Mouse (Mus musculus): ENCODE results near the gene Sox14. TPM values are rescaled to one million over a fixed set of nuclear protein-coding genes. Genes with fewer than 3 reads are reported as not detected.

The Sox14 gene
- polyA plus RNA-seq (2015; fragmentation: Nextera tagmentation; extraction: Ambion mirVana): 1.6 and 1.7 TPM in 2 replicates

DNA sequence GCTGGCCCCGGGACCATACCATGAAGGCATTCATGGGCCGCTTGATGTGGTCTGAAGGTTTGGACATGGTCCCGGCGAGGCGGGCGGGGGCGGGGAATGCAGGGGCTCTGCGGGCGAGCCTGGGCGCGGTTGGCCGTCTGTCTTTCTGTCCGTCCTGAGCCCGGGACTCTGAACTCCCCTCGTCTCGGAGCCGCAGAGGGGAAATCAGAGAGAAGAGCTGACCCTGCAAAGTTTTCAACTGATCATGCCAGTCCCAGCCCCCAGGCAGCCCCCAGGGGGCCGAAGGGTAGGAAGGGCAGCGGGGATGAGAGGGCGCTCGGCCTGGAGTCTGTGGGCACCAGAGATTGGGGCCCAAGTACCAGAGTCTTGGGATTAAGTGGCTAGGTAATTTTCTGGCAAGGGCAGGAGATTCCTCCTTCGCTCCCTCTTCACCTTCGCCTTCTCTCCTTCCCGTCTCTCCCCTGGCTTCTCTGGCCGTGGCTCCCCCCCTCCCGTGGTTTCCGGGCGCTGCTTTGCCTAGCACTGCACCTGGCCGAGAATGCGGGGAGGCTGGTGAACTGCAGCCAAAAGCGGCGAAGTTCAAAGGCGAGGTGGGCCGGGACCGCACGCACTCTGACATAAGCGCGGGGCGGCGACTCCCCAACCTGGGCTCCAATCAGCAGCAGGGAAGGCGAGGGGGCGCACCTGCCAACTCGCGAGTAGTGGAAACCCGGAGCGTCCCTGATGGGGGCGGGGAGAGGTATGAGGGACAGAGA, at the start of gene Sox14:
TSS of gene Sox14 (minus strand) at position 553 of the 755 bp plus-strand sequence.
- Histone ChIP-seq H3K9me3 (no peaks in the 10 kb centered on the region), H3K4me3 (peak within 1 kb of the TSS; percentile 34), H3K27me3 (peaks cover 99% of the 10 kb centered on the region), H3K4me1 (peaks cover 36% of the 10 kb centered on the region), H3K36me3 (no peaks in the 10 kb centered on the region), H3K9ac (no peak within 1 kb of the TSS), H3K27ac (no peak within 1 kb of the TSS), H3K4me2 (peak within 1 kb of the TSS; percentile 55)
- 0 out of 2 replicates have a peak, but pooled peaks have one; percentile 45 for ATAC-seq (ENCODE audit: insufficient number of reproducible peaks, insufficient read depth, low FRiP score, low TSS enrichment, low read depth)
- WGBS: under 1% methylated on average over 47 of the region's 47 CpGs

DNA sequence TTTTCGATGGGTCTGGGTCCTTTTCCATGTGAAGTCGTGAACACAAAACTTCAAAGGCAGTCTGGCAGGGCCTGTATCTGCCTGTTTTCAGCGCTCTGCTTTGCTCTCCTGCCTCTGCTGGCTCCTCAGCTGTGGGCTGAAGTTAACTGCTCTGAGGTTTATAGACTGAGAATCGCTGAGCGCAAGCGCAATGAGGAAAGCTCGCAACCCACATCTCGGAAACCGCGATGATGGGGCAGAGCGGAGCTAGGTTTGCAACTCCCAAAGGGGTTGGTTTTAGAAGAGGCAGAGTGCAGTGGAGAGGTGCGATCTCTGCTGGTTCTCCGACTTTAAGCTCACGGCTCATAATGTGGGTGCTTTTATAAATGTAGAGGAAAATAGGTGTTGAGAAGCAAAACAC, 3.3 kb upstream of the Sox14 start:
- Histone ChIP-seq H3K4me2 (0 out of 2 replicates have a peak overlapping the region, but pooled peaks have one; percentile 20), H3K27me3 (peaks cover 83% of the 10 kb centered on the region), H3K27ac (no peak overlapping the region), H3K36me3 (no peaks in the 10 kb centered on the region), H3K9me3 (no peaks in the 10 kb centered on the region), H3K9ac (no peak overlapping the region), H3K4me3 (no peak overlapping the region), H3K4me1 (peaks cover 26% of the 10 kb centered on the region)
- ATAC-seq (ENCODE audit: insufficient number of reproducible peaks, insufficient read depth, low FRiP score, low TSS enrichment, low read depth): no peak
- 3% methylated on average over 14 of the region's 14 CpGs for WGBS

DNA sequence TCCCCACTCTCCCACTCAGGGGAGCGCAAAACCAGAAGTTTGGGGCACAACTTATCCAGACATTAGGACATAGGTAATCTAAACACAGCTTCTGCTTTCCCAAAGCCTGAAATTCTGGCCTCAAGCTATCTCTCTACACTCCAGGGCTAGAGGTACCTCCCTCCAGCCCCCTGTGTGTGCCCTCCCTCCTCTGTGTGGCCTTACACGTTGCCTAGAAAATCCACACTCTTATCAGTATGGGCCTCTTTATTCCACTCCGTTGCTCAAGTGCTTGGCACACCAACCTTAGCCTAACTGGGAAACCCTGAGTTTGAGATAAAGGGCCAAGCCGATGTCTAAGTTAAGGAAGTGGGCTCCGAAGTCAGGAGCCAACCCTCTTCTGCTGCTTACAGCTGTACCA, 2.6 kb upstream of the Sox14 start:
- Histone ChIP-seq H3K9ac (no peak overlapping the region), H3K36me3 (no peaks in the 10 kb centered on the region), H3K4me3 (no peak overlapping the region), H3K27ac (no peak overlapping the region), H3K9me3 (no peaks in the 10 kb centered on the region), H3K4me2 (no peak overlapping the region), H3K27me3 (peaks cover 89% of the 10 kb centered on the region), H3K4me1 (peaks cover 26% of the 10 kb centered on the region)
- no peak for ATAC-seq (ENCODE audit: insufficient number of reproducible peaks, insufficient read depth, low FRiP score, low TSS enrichment, low read depth)
- WGBS: 14% methylated on average over 5 of the region's 5 CpGs

DNA sequence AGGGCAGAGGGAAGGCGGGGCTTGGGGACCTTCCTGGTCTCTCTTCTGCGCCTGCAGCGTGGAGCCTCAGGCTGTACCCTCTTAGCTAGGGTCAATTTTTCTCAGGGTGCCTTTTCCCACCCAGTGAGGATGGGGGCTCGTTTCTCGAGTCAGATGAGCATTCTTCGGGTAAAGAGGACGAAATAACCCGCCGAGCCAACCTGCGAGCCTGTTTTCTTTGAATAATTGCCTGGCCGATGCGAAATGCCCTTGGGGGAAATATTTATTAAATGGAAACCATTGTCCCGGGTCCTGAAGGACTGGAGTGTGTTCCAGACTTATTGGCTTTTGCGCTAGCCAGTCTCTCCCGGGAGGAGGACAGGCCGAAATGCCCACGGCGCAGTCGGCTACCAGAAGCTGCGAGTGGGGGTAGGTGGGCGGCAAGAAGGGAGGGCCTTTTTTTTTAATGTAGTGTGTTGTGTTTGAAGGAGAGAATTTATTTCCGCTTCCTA, 1.1 kb upstream of the Sox14 start:
- Histone ChIP-seq H3K4me1 (peaks cover 26% of the 10 kb centered on the region), H3K27ac (no peak overlapping the region), H3K27me3 (peaks cover 98% of the 10 kb centered on the region), H3K36me3 (no peaks in the 10 kb centered on the region), H3K4me2 (peak overlapping the region; percentile 55; the same call in 1 of the 2 replicates), H3K9me3 (no peaks in the 10 kb centered on the region), H3K9ac (no peak overlapping the region), H3K4me3 (peak overlapping the region; percentile 2; the same call in 1 of the 2 replicates)
- ATAC-seq (ENCODE audit: insufficient number of reproducible peaks, insufficient read depth, low FRiP score, low TSS enrichment, low read depth): no peak
- 2% methylated on average over 22 of the region's 22 CpGs for WGBS

DNA sequence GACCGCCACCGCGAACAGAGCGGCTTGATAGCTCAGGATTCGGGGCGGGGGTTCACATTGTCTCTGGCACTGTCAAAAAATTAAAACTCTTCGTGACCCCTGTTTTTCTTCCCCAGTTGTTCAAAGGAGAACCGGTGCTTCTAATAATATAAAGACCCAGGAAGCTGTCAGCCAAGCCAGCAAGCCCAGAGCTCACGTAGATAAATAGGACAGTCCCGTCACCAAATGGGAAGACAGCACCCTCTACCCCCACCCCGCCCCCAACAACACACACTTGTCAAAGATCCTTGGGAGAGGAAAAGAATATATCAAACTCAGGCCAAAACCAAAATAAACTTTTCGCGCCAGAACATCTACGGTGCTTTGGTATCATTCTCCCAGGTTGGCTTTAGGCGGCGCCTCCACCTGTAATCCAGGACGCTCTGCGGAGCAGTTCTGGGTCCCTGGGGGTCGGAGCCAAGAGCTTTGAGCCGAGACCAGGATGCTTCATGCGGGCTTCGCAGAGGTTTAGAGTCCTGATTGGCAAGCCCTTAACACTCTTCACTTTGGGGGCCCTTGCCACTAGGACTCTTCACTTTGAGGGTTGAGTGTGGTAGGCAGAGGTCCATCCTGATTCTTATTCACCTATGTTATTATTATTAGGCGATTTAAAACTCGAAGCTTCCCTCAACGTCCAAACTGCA, 544 bp upstream of the Sox14 start:
- Histone ChIP-seq H3K27me3 (peaks cover 98% of the 10 kb centered on the region), H3K9me3 (no peaks in the 10 kb centered on the region), H3K27ac (no peak overlapping the region), H3K9ac (no peak overlapping the region), H3K4me2 (peak overlapping the region; percentile 55), H3K4me1 (peaks cover 32% of the 10 kb centered on the region), H3K36me3 (no peaks in the 10 kb centered on the region), H3K4me3 (peak overlapping the region; percentile 34)
- 1% methylated on average over 25 of the region's 25 CpGs for WGBS
- ATAC-seq (ENCODE audit: insufficient number of reproducible peaks, insufficient read depth, low FRiP score, low TSS enrichment, low read depth): no peak

DNA sequence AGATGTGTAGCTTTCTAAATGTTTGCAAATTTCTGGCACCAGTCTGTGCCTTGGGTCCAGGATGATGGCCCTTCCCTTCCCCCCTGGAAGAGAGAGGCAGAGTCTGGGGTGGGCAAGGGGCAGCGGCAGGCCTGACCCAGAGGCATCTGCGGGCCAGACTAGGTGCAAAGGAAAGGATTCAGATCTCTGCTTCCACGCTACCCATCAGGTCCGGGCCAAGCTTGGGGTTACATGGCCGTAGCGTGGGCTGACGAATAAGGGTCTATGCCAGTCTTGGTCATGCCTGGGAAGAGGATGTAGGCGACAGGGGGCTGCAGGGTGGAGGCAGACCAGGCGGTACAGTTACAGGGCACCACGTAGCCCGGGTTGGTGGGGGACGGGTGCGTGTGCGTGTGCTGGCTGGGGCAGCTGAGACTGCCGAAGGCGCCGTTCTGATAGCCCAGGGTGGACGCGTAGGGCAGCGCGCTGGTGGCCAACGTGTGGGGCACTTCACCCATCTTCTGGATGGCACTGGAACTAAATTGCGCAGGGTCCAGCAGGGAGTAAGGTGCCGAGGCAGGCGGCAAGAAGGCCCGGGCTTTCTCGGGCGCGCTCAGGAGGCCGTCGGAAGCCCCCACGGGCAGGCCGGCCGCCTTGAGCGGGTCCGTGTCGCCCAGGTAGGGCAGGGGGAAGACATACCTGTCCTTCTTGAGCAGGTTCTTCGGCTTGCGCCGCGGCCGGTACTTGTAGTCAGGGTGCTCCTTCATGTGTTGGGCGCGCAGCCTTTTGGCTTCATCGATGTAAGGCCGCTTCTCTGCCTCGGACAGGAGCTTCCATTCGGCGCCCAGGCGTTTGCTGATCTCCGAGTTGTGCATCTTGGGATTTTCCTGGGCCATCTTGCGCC, 994 bp downstream of the Sox14 start:
- Histone ChIP-seq H3K27ac (no peak overlapping the region), H3K4me1 (peaks cover 43% of the 10 kb centered on the region), H3K4me3 (peak overlapping the region; percentile 34)

DNA sequence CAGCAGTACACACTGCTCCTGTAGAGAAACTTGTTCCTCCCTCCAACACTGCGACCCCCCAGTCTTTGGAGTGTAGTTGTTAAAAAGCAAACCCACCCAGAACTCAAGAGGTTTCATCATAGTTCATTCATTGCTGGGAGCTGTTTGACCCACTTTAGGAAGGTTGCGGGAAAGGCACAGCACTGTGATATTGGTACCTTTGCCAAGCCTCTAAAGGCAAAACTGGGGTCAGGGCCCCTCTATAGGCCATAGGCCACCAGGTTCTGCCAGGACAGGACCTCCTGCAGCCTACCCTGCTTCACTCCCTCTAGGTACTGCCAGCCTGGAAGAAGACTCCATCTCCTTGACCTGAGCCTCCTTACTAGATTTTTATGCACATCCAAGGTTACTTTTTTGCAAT, 2.2 kb downstream of the Sox14 start:
- Histone ChIP-seq H3K27ac (no peak overlapping the region), H3K9me3 (no peaks in the 10 kb centered on the region), H3K9ac (no peak overlapping the region), H3K27me3 (peaks cover 99% of the 10 kb centered on the region), H3K4me1 (peaks cover 52% of the 10 kb centered on the region), H3K36me3 (no peaks in the 10 kb centered on the region), H3K4me3 (no peak overlapping the region), H3K4me2 (no peak overlapping the region)
- WGBS: 7% methylated on average over 2 of the region's 2 CpGs
- no peak for ATAC-seq (ENCODE audit: insufficient number of reproducible peaks, insufficient read depth, low FRiP score, low TSS enrichment, low read depth)

More for the DNA sequence above, 994 bp downstream of the Sox14 start:
- Histone ChIP-seq H3K4me2 (peak overlapping the region; percentile 55), H3K9me3 (no peaks in the 10 kb centered on the region), H3K9ac (no peak overlapping the region), H3K27me3 (peaks cover 99% of the 10 kb centered on the region), H3K36me3 (no peaks in the 10 kb centered on the region)
- ATAC-seq (ENCODE audit: insufficient number of reproducible peaks, insufficient read depth, low FRiP score, low TSS enrichment, low read depth): no peak
- 1% methylated on average over 52 of the region's 52 CpGs for WGBS

DNA sequence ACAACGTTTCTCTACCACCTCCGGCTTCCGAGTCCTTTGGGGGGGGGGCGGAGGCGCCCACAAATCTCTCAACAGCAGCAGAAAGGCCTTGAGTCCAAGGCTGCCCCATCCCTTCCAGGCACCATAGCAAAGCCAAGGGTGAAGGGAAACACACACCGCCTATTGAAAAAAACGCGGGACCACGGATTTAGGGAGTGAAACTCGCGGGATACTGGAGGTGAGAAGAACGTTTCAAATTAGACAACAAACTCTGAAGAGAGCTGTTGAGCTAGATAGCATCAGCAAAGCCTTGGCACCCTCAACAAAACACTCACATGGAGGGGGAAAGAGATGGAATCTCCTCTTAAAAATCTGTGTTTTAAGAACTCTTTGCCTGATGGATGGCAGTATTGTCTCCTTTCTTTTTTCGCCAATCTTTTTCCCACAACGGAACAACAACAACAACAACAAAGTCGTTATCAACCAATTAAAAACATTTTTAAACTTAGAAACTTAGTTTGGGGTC, 2.8 kb downstream of the Sox14 start:
- no peak overlapping the region for H3K27ac ChIP-seq
- no peak for ATAC-seq (ENCODE audit: insufficient number of reproducible peaks, insufficient read depth, low FRiP score, low TSS enrichment, low read depth)

DNA sequence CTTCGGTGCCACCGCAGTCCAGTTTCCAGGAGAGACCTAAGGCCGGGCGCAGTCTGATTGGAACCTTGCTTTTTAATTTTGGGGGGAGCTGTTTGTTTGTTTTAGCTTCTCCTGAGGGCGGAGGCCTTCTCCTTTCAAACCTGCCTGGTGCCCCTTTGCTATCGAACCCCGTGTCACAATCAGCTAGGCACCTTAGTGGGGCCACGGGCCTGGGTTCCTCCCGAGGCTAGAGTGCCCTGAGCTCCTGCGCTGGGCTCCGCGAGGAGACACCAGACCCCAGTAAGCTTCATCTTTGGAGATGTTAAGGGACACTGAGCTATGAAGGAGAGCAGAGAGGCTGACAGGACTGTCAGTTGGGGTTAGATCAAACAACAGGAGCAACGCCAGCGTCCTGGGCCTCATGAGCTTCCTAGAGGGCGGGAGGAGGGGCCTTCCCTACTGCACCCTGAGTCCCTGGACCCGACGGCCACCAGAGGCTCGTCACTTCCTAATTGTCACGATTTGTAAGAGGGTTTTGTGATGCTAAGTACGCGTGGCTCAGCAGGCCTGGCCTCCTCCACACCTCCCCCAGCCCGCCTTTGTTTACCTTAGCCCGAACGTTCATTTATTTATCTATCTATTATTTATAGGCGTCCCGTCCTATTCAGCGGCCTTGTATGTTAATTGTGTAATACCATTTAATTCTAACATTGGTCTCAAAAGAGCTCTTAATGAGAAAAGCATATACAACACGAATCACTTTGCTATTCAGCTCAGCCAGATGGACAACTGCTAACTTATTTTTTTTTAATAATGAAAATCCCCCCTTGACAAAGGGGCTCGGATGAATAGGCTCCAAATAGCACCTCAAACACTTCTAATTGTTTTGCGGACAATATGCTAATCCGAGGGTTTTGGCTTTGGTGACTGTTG, 3.5 kb downstream of the Sox14 start:
- no peaks in the 10 kb centered on the region for H3K9me3 ChIP-seq
- no peaks in the 10 kb centered on the region for H3K36me3 ChIP-seq
- no peak for ATAC-seq (ENCODE audit: insufficient number of reproducible peaks, insufficient read depth, low FRiP score, low TSS enrichment, low read depth)
- H3K4me2 ChIP-seq: peak overlapping the region; percentile 48
- H3K9ac ChIP-seq: no peak overlapping the region
- 0 out of 2 replicates have a peak overlapping the region, but pooled peaks have one; percentile 20 for H3K4me3 ChIP-seq
- peaks cover 99% of the 10 kb centered on the region for H3K27me3 ChIP-seq
- H3K4me1 ChIP-seq: peaks cover 56% of the 10 kb centered on the region
- WGBS: 1% methylated on average over 31 of the region's 31 CpGs
- no peak overlapping the region for H3K27ac ChIP-seq

More for the DNA sequence above, 2.8 kb downstream of the Sox14 start:
- 2% methylated on average over 15 of the region's 15 CpGs for WGBS
- Histone ChIP-seq H3K9me3 (no peaks in the 10 kb centered on the region), H3K4me3 (no peak overlapping the region), H3K4me2 (no peak overlapping the region), H3K27me3 (peaks cover 99% of the 10 kb centered on the region), H3K9ac (no peak overlapping the region), H3K4me1 (peaks cover 56% of the 10 kb centered on the region), H3K36me3 (no peaks in the 10 kb centered on the region)

DNA sequence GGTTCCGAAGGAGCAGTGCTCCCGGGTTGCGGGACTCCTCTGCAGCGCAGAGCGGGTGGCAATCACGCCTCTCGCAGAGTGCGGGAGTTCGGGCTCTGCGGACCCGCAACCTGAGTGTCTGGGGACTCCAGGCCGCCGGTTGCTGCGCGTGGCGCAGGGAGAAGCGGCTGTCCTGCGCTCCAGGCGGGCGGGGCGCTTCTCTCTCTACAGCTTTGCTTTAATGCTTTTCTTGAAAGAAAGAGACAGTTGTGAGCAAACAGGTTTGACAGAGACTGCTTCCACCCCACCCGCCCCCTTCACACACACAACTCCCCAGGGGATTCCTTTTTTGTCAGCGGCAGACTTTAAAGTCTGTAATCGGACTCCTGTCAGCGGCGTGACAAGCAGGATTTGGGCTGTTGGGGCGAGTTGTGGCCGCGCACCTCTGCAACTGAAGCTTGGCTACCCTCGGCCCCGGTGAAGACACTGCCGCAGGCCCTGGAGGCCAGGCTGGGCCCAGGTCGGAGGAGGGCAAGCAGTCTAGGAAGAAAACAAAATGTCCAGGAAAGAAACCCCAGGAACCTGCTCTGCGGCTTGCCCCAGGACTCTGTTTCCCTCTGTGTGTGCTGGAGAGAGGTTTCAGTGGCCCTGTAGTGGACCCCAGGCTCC, 4.3 kb downstream of the Sox14 start:
- H3K4me3 ChIP-seq: peak overlapping the region; percentile 20
- H3K4me1 ChIP-seq: peaks cover 50% of the 10 kb centered on the region
- no peak overlapping the region for H3K27ac ChIP-seq
- peak overlapping the region; percentile 48 for H3K4me2 ChIP-seq
- H3K9ac ChIP-seq: peak overlapping the region; percentile 44; the same call in 1 of the 2 replicates
- no peaks in the 10 kb centered on the region for H3K9me3 ChIP-seq
- ATAC-seq (ENCODE audit: insufficient number of reproducible peaks, insufficient read depth, low FRiP score, low TSS enrichment, low read depth): no peak
- H3K27me3 ChIP-seq: peaks cover 99% of the 10 kb centered on the region
- under 1% methylated on average over 34 of the region's 34 CpGs for WGBS
- H3K36me3 ChIP-seq: no peaks in the 10 kb centered on the region
